Mouse (Mus musculus) midbrain, embryonic 15.5 days (tissue): ENCODE data around the gene Timp3. TPM values are rescaled to one million over a fixed set of nuclear protein-coding genes. Genes with fewer than 3 reads are reported as not detected.

Source experiments
- ATAC-seq: fragments of 200-750 bp; cut with Nextera tagmentation; replicated peaks from 2 replicates; pipeline ENCODE4 v1.8.0; 2017; ENCODE audit warnings: moderate TSS enrichment
- H3K27ac ChIP-seq: fragments of 300-500 bp; sonication (generic); 2 replicates; pipeline ENCODE4 v1.5.1; 2015; ENCODE audit warnings: mild to moderate bottlenecking, inconsistent platforms
- H3K27me3 ChIP-seq: fragments of 300-500 bp; sonication (generic); replicated peaks from 2 replicates; pipeline ENCODE4 v1.6.1; 2015; ENCODE audit warnings: inconsistent platforms
- H3K36me3 ChIP-seq: fragments of 300-500 bp; sonication (generic); replicated peaks from 2 replicates; pipeline ENCODE4 v1.6.1; 2015; ENCODE audit warnings: inconsistent platforms
- H3K4me1 ChIP-seq: fragments of 300-500 bp; sonication (generic); 2 replicates; pipeline ENCODE4 v1.6.1; 2015; ENCODE audit warnings: inconsistent platforms
- H3K4me2 ChIP-seq: fragments of 300-500 bp; sonication (generic); 2 replicates; pipeline ENCODE4 v1.6.1; 2015; ENCODE audit warnings: inconsistent platforms, mild to moderate bottlenecking, moderate library complexity
- H3K4me3 ChIP-seq: fragments of 300-500 bp; sonication (generic); 2 replicates; pipeline ENCODE4 v1.5.1; 2015; ENCODE audit warnings: mild to moderate bottlenecking, inconsistent platforms
- H3K9ac ChIP-seq: fragments of 300-500 bp; sonication (generic); 2 replicates; pipeline ENCODE4 v1.6.1; 2015; ENCODE audit warnings: mild to moderate bottlenecking, inconsistent platforms
- H3K9me3 ChIP-seq: fragments of 300-500 bp; sonication (generic); 2 replicates; pipeline ENCODE4 v1.6.1; 2016; ENCODE audit warnings: inconsistent platforms
- WGBS: fragments of 180-500 bp; shearing (Covaris S2); methylation state at CpG from one replicate; pipeline ENCODE4 v1.1.7; 2015; ENCODE audit warnings: mixed read lengths; 5-methylcytosine and 5-hydroxymethylcytosine counted together
- polyA plus RNA-seq: library from polyadenylated mRNA; unstranded; fragments of >200 nt; fragmentation: Nextera tagmentation; extraction: Ambion mirVana; gene quantifications from 2 replicates; pipeline ENCODE4 v1.2.1, GENCODE M21; 2015

Gene Timp3
- polyA plus RNA-seq, 1 experiment from 2014 or later = 31.1 TPM

DNA sequence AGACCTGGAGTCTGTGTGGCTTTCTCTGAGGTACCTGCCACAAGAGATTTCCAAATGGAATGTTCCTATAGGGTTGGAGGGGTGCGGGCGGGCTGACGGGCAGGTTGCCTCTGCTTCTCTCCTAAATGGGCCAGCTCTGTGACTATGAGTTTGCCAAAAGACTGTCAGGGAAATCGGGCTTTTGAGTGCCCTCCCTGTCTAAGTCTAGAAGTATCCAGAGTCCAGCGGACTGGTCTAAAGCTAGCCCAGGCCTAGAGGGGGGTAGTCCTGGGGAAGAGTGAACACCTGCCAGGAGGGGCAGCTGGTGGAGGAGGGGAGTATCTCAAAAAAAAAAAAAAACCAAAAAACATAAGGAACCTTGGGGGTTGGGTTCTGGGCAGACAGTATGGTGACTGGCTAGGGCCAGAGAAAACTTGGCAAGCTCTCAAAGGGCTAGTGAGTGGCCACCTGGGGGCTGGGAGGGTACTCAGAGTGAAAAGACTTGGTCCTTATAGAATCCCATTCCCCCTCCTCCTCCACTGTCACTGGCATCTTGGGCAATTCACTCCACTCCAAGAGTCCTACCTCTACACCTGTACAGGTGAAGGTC, 18.5 kb downstream of the Timp3 start:
- no peaks in the 10 kb centered on the region for H3K36me3 ChIP-seq
- H3K4me2 ChIP-seq = no peak overlapping the region
- ATAC-seq = no peak
- H3K9me3 ChIP-seq = no peaks in the 10 kb centered on the region
- no peak overlapping the region for H3K9ac ChIP-seq
- no peak overlapping the region for H3K4me3 ChIP-seq
- no peak overlapping the region for H3K27ac ChIP-seq
- no peaks in the 10 kb centered on the region for H3K4me1 ChIP-seq
- WGBS = 74% methylated on average over 5 of the region's 5 CpGs
- H3K27me3 ChIP-seq = no peaks in the 10 kb centered on the region

GRCm38 (mm10) chr10:86319526-86319925, 19.4 kb downstream of the Timp3 start:
- ATAC-seq = no peak
- H3K4me3 ChIP-seq = no peak overlapping the region
- H3K4me1 ChIP-seq = no peaks in the 10 kb centered on the region
- no peak overlapping the region for H3K9ac ChIP-seq
- H3K9me3 ChIP-seq = no peaks in the 10 kb centered on the region
- no peak overlapping the region for H3K4me2 ChIP-seq
- H3K36me3 ChIP-seq = no peaks in the 10 kb centered on the region
- H3K27me3 ChIP-seq = no peaks in the 10 kb centered on the region
- no peak overlapping the region for H3K27ac ChIP-seq
- 3% methylated on average over 3 of the region's 3 CpGs for WGBS

DNA sequence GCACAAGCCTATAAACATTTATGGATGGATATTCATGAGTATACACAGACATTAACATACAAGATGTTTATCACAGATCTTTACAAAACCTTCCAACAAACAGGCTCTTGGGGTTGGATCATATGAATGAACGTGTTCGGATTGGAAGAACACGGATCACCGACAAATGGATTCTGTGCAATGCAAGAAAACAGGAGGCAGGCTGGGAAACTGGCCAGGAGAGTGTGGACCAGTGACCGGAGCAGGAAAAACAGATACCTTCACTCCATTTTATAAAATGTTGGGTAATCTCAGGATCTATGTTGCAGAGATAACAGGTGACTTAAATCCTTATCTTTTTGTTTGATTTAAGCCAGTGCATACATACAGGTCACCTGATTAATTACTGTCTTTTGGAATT, 20.0 kb downstream of the Timp3 start:
- Histone ChIP-seq H3K27me3 (no peaks in the 10 kb centered on the region), H3K4me3 (no peak overlapping the region), H3K27ac (no peak overlapping the region), H3K36me3 (no peaks in the 10 kb centered on the region), H3K9ac (no peak overlapping the region), H3K4me1 (no peaks in the 10 kb centered on the region), H3K9me3 (no peaks in the 10 kb centered on the region), H3K4me2 (no peak overlapping the region)
- 82% methylated on average over 5 of the region's 5 CpGs for WGBS
- no peak for ATAC-seq

DNA sequence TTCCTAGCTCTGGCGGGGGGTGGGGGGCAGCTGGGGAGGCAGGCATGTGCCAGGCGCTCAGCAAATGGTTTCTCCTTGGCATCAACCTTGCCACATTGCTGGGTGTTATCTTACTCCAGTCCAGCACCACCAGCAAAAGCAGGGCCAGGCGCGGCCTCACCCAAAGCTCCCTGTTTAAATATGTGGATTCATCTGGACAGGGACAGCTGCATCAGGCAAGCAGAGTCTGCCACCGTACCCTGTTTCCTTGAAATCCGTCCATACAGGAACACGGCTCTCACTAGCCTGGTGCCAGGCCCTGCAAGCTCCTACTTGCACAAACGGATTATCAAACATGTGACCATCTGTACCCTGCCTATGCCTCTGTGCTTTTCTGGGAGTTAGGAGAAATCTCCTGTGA, 21.0 kb downstream of the Timp3 start:
- Histone ChIP-seq H3K9ac (no peak overlapping the region), H3K4me2 (no peak overlapping the region), H3K4me1 (no peaks in the 10 kb centered on the region), H3K27ac (no peak overlapping the region), H3K36me3 (no peaks in the 10 kb centered on the region), H3K27me3 (no peaks in the 10 kb centered on the region), H3K4me3 (no peak overlapping the region), H3K9me3 (no peaks in the 10 kb centered on the region)
- WGBS = 74% methylated on average over 8 of the region's 8 CpGs
- no peak; the same call in 1 of the 2 replicates for ATAC-seq

DNA sequence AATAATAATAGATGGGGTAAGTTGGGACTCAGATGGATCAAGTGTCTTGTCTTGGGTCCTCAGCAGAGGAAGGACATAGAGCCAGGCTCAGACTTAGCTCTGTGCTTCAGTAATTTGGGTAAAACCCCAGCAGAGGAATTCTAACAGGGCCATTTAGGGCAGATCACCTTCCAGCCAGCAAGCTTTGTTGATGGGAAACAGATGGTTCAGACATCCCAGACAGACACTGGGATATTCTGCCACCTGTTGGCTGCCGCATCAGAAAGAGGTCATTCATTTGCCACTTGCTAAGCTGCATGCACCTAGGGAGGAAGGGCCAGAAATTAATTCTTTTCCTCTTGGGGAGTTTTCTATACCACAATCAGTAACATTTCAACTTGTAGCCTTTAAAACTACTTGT, 21.8 kb downstream of the Timp3 start:
- Histone ChIP-seq H3K9ac (no peak overlapping the region), H3K4me3 (no peak overlapping the region), H3K36me3 (no peaks in the 10 kb centered on the region), H3K4me2 (no peak overlapping the region), H3K27ac (no peak overlapping the region), H3K9me3 (no peaks in the 10 kb centered on the region), H3K4me1 (no peaks in the 10 kb centered on the region), H3K27me3 (no peaks in the 10 kb centered on the region)
- WGBS = 79% methylated on average over 1 of the region's 1 CpGs
- no peak for ATAC-seq

DNA sequence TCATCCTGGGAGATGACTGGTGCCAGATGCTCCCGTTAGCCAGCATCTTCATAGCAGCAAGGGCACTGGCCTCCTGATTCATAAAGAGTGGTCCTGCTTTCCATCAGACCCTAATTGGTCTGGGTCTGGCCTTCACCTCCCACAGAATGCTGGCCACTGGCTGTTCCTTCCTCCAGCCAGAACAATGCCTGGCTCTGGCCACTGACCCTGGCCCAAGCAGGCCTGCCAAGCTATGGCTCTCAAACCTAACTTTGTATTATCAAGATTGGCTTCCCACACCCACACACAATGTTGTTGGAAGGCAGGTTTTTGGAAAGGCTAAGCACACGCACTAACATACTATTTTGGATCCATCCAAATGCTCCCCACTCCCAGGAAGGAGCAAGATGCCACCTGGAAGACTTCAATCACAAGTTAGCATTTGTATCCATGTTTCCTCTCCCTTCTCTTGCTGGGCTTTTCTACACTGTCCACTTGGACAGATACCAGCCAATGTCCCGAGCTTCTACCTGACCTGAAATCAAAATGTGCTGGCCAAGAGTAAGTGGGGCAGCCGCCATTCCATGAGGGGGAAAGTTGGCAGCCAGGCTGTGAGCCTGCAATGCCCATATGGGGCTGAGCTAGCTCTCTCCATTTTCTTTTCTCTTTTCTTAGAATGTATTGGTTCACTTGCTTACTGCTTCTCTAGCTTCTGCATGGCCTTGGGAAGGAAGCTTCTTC, 23.3 kb downstream of the Timp3 start:
- ATAC-seq = no peak
- no peaks in the 10 kb centered on the region for H3K4me1 ChIP-seq
- 86% methylated on average over 4 of the region's 4 CpGs for WGBS
- no peak overlapping the region for H3K9ac ChIP-seq
- H3K27ac ChIP-seq = no peak overlapping the region
- no peak overlapping the region for H3K4me3 ChIP-seq
- H3K4me2 ChIP-seq = no peak overlapping the region
- H3K27me3 ChIP-seq = no peaks in the 10 kb centered on the region
- no peaks in the 10 kb centered on the region for H3K9me3 ChIP-seq
- no peaks in the 10 kb centered on the region for H3K36me3 ChIP-seq

DNA sequence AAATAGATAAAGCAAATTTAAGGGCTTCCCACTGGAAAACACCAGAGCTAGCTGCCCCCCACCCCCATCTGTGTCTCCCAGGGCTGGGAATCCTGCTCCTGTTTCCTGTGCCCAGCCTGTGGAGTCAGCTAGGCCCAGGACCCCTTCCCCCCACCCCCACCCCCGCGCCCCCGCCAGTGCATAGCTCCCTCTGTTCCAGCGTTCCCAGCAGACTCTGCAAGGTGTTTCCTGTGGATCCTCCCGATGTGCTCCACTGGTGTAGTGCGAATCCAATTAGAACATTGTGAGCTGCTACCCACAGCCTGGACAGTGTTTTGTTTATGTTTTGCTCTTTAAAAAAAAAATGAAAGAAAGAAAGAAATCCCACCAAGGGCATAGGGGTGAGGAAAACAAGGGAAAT, 25.1 kb downstream of the Timp3 start:
- Histone ChIP-seq H3K4me3 (no peak overlapping the region), H3K27ac (no peak overlapping the region), H3K27me3 (no peaks in the 10 kb centered on the region), H3K9me3 (no peaks in the 10 kb centered on the region), H3K4me2 (no peak overlapping the region), H3K36me3 (no peaks in the 10 kb centered on the region), H3K9ac (no peak overlapping the region), H3K4me1 (no peaks in the 10 kb centered on the region)
- ATAC-seq = no peak
- WGBS = 38% methylated on average over 6 of the region's 6 CpGs

GRCm38 (mm10) chr10:86328143-86328542, 28.0 kb downstream of the Timp3 start:
- Histone ChIP-seq H3K36me3 (no peaks in the 10 kb centered on the region), H3K27ac (no peak overlapping the region), H3K4me3 (no peak overlapping the region), H3K4me2 (no peak overlapping the region), H3K9ac (no peak overlapping the region), H3K4me1 (no peaks in the 10 kb centered on the region), H3K27me3 (no peaks in the 10 kb centered on the region), H3K9me3 (no peaks in the 10 kb centered on the region)
- WGBS = 94% methylated on average over 4 of the region's 4 CpGs
- ATAC-seq = no peak

- H3K4me3 ChIP-seq = no peak overlapping the region
- H3K4me2 ChIP-seq = no peak overlapping the region
- H3K9me3 ChIP-seq = no peaks in the 10 kb centered on the region
- H3K27ac ChIP-seq = no peak overlapping the region
- H3K4me1 ChIP-seq = no peaks in the 10 kb centered on the region
- H3K27me3 ChIP-seq = no peaks in the 10 kb centered on the region
- 87% methylated on average over 2 of the region's 2 CpGs for WGBS
- H3K9ac ChIP-seq = no peak overlapping the region
- no peaks in the 10 kb centered on the region for H3K36me3 ChIP-seq
- no peak for ATAC-seq
Observed at GRCm38 (mm10) chr10:86328691-86329090, 28.5 kb downstream of the Timp3 start.

- Histone ChIP-seq H3K4me2 (no peak overlapping the region), H3K36me3 (no peaks in the 10 kb centered on the region), H3K27ac (no peak overlapping the region), H3K4me1 (no peaks in the 10 kb centered on the region), H3K4me3 (no peak overlapping the region), H3K27me3 (no peaks in the 10 kb centered on the region), H3K9me3 (no peaks in the 10 kb centered on the region), H3K9ac (no peak overlapping the region)
- 88% methylated on average over 8 of the region's 8 CpGs for WGBS
- no peak for ATAC-seq
Observed at GRCm38 (mm10) chr10:86329241-86329882, 29.2 kb downstream of the Timp3 start.

DNA sequence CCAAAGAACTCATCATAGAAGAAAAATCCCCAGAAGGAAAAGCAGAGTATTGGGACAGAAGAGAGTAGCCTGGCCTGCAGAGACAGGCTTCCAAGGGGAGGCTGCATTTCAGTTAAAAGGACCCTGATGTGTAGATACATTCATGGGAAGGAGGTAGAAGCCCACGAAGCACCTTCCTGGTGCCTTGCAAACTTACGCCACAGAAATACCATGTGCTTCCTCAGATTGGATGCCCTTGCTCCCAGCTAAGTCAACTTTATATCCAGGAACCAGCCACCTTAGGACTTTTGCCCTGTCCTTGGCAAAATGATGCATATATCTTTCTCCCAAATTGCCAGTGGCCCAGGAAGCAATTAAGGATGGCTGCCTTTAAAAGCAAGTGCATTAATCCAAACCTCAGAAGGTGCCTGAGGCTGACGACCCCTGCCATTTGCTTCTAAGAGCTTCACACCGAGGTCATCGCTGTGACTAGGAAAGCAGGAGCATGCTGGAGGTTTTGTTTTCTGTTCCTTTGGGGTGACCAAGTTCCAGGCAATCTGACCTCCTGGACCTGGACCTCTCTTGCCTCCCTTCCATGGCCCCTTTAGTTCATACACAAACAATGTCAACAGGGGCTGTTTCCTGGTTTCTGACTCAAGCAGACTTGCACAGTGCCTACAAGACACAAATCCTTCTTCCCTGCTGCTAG, 31.0 kb downstream of the Timp3 start:
- Histone ChIP-seq H3K27me3 (no peaks in the 10 kb centered on the region), H3K4me1 (no peaks in the 10 kb centered on the region), H3K4me3 (no peak overlapping the region), H3K36me3 (no peaks in the 10 kb centered on the region), H3K9me3 (no peaks in the 10 kb centered on the region), H3K9ac (no peak overlapping the region), H3K27ac (peak overlapping the region; percentile 7; the same call in 1 of the 2 replicates), H3K4me2 (no peak overlapping the region)
- 70% methylated on average over 5 of the region's 5 CpGs for WGBS
- ATAC-seq = no peak

GRCm38 (mm10) chr10:86331681-86332281, 31.6 kb downstream of the Timp3 start:
- no peak overlapping the region for H3K9ac ChIP-seq
- H3K27me3 ChIP-seq = no peaks in the 10 kb centered on the region
- H3K4me2 ChIP-seq = no peak overlapping the region
- WGBS = 65% methylated on average over 7 of the region's 7 CpGs
- ATAC-seq = no peak
- H3K4me1 ChIP-seq = no peaks in the 10 kb centered on the region
- H3K4me3 ChIP-seq = no peak overlapping the region
- H3K27ac ChIP-seq = peak overlapping the region; percentile 7; the same call in 1 of the 2 replicates
- no peaks in the 10 kb centered on the region for H3K9me3 ChIP-seq
- no peaks in the 10 kb centered on the region for H3K36me3 ChIP-seq
